Mouse (Mus musculus) intestine, embryonic 16.5 days (tissue): ENCODE data around the gene Il22ra1. TPM values are rescaled to one million over a fixed set of nuclear protein-coding genes. Genes with fewer than 3 reads are reported as not detected.
A peak's percentile ranks its signal among the peaks of the same experiment; 100 is the strongest.

Source experiments
- ATAC-seq: fragments of 200-750 bp; cut with Nextera tagmentation; 2 replicates; pipeline ENCODE4 v1.8.0; 2017; ENCODE audit warnings: moderate TSS enrichment, moderate library complexity
- H3K27ac ChIP-seq: fragments of 300-500 bp; sonication (generic); 2 replicates; pipeline ENCODE4 v1.5.1; 2014; ENCODE audit warnings: mild to moderate bottlenecking, low read length
- H3K27me3 ChIP-seq: fragments of 300-500 bp; sonication (generic); replicated peaks from 2 replicates; pipeline ENCODE4 v1.6.1; 2014; ENCODE audit warnings: low read length, control low read depth, mixed read lengths; ENCODE audit not compliant: control insufficient read depth, insufficient read depth
- H3K36me3 ChIP-seq: fragments of 300-500 bp; sonication (generic); 2 replicates; pipeline ENCODE4 v1.6.1; 2014; ENCODE audit warnings: low read length, control low read depth; ENCODE audit not compliant: control insufficient read depth, insufficient read depth
- H3K4me1 ChIP-seq: fragments of 300-500 bp; sonication (generic); 2 replicates; pipeline ENCODE4 v1.6.1; 2014; ENCODE audit warnings: low read length, control low read depth, mixed read lengths; ENCODE audit not compliant: control insufficient read depth, insufficient read depth
- H3K4me2 ChIP-seq: fragments of 300-500 bp; sonication (generic); 2 replicates; pipeline ENCODE4 v1.6.1; 2014; ENCODE audit warnings: low read depth, low read length, control low read depth
- H3K4me3 ChIP-seq: fragments of 300-500 bp; sonication (generic); 2 replicates; pipeline ENCODE4 v1.5.1; 2014; ENCODE audit warnings: mild to moderate bottlenecking, low read length
- H3K9ac ChIP-seq: fragments of 300-500 bp; sonication (generic); 2 replicates; pipeline ENCODE4 v1.6.1; 2014; ENCODE audit warnings: low read depth, low read length
- H3K9me3 ChIP-seq: fragments of 300-500 bp; sonication (generic); 2 replicates; pipeline ENCODE4 v1.6.1; 2016; ENCODE audit warnings: low read length, control low read depth; ENCODE audit not compliant: control insufficient read depth
- WGBS: fragments of 180-500 bp; shearing (Covaris S2); extraction: QIAGEN DNeasy Blood & Tissue Kit; methylation state at CpG from one replicate; pipeline ENCODE4 v1.1.7; 2014; 5-methylcytosine and 5-hydroxymethylcytosine counted together
- polyA plus RNA-seq: library from polyadenylated mRNA; unstranded; fragments of >200 nt; fragmentation: Nextera tagmentation; extraction: Ambion mirVana; gene quantifications from 2 replicates; pipeline ENCODE4 v1.2.1, GENCODE M21; 2015

Il22ra1 gene
- polyA plus RNA-seq, 1 experiment from 2014 or later: 6.6 TPM

DNA sequence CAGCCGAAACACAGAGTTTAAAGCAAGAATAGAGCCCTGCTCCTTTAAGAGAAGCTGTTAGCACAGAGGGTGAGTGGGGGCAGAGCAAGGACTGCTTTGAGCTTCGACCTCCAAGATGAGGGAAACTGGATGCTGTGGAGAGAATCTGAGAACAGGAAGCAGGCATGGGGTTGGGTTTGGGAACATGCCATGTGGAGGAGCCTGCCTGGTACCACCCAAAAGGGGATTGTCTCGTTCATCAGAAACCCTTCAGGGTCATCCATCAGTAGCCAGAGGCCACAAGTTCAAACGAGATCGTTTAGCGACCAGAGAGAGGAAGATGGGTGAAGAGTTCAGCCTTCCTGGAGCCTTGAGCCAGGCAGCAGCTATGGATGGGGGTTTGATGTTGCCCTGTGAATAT, 15.5 kb downstream of the Il22ra1 start:
- H3K4me2 ChIP-seq: no peak overlapping the region
- peak overlapping the region; percentile 33; the same call in 1 of the 2 replicates for H3K9ac ChIP-seq
- no peak for ATAC-seq
- H3K27me3 ChIP-seq: no peaks in the 10 kb centered on the region
- 23% methylated on average over 6 of the region's 6 CpGs for WGBS
- peaks cover 37% of the 10 kb centered on the region for H3K4me1 ChIP-seq
- no peaks in the 10 kb centered on the region for H3K36me3 ChIP-seq
- no peak overlapping the region for H3K4me3 ChIP-seq
- H3K9me3 ChIP-seq: no peaks in the 10 kb centered on the region
- H3K27ac ChIP-seq: no peak overlapping the region

DNA sequence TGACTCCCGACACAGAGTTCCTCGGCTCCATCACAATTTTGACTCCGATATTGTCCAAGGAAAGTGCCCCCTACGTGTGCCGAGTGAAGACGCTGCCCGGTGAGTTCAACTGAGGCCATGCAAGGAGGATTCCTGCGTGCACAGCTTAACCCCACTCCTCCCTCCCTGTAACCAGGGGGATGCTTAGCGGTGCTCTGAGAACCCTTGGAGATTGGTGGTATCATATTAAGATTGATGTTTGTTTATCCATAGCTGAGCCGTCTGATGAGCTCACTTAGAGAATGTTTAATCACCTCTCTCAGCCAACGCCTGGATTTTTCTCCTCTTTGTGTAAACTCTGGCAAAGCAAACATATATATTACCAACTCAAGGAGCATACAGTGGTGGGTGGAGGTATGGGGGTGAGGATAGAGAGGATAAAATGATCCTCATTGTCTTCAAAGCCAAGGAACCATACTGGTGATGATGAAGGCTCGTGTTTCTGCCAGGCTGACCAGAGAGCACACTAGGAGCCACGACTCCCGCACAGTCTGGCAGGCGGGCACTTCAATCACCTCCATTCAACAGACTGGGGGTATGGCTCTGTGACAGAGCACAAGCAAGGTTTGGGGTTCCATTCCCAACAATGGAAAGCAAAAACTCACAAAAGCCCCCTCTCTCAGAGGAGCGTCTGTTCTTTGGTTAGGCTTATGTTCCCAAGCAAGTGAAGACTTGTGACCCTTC, 16.9 kb downstream of the Il22ra1 start:
- Histone ChIP-seq H3K36me3 (no peaks in the 10 kb centered on the region), H3K27ac (peak overlapping the region; percentile 36)
- WGBS: 24% methylated on average over 16 of the region's 16 CpGs

DNA sequence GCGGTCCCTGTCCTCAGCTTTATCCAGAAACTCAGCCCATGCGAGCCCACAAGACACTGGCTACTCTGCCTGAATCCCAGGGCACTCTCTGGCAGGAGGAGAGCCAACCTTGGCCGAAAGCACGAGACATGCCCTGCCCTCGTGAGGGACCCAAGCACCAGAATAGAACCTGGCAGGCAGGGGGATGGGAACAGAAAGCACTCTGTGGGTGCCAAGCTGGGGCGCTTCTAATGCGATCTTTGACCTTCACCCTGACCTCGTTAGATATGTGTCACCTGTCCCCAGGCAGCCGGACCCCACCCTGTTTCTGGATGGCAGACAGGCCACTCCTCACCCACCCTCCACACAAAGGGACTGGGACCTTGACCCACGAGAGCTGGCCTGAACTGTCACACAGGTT, 17.6 kb downstream of the Il22ra1 start:
- no peaks in the 10 kb centered on the region for H3K27me3 ChIP-seq

More for the DNA sequence above, 16.9 kb downstream of the Il22ra1 start:
- no peak overlapping the region for H3K9ac ChIP-seq
- peak; percentile 27; the same call in 1 of the 2 replicates for ATAC-seq
- H3K27me3 ChIP-seq: no peaks in the 10 kb centered on the region
- no peak overlapping the region for H3K4me3 ChIP-seq
- H3K4me2 ChIP-seq: no peak overlapping the region; the same call in 1 of the 2 replicates
- H3K4me1 ChIP-seq: peaks cover 32% of the 10 kb centered on the region
- H3K9me3 ChIP-seq: no peaks in the 10 kb centered on the region

DNA sequence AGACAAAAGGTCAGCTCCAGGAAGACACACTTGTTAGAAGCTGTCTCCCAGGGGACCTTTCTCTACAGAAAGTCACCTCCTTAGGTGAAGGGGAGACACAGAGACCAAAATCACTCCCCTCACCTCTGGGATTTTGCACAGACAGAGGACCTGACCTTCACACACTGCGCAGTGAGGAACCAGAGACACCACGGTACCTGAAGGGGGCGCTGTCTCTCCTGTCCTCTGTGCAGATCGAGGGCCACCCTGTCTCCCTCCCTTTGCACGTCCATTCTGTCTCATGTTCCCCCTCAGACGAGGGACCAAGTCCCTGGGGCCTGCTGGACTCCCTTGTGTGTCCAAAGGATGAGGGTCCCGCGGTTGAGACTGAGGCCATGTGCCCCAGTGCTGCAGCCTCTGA, 22.9 kb downstream of the Il22ra1 start:
- H3K27ac ChIP-seq: peak overlapping the region; percentile 95
- H3K4me2 ChIP-seq: no peak overlapping the region
- no peaks in the 10 kb centered on the region for H3K27me3 ChIP-seq
- WGBS: 79% methylated on average over 8 of the region's 8 CpGs
- H3K9me3 ChIP-seq: peaks cover 8% of the 10 kb centered on the region; the same call in 1 of the 2 replicates
- no peak overlapping the region for H3K4me3 ChIP-seq
- H3K4me1 ChIP-seq: peaks cover 35% of the 10 kb centered on the region
- peaks cover 14% of the 10 kb centered on the region for H3K36me3 ChIP-seq
- no peak for ATAC-seq
- peak overlapping the region; percentile 45; the same call in 1 of the 2 replicates for H3K9ac ChIP-seq

More for the DNA sequence above, 17.6 kb downstream of the Il22ra1 start:
- Histone ChIP-seq H3K4me1 (peaks cover 36% of the 10 kb centered on the region), H3K36me3 (no peaks in the 10 kb centered on the region), H3K4me3 (no peak overlapping the region), H3K27ac (peak overlapping the region; percentile 36; the same call in 1 of the 2 replicates), H3K9ac (no peak overlapping the region), H3K4me2 (no peak overlapping the region), H3K9me3 (no peaks in the 10 kb centered on the region)
- 60% methylated on average over 10 of the region's 10 CpGs for WGBS
- peak; percentile 23 for ATAC-seq

DNA sequence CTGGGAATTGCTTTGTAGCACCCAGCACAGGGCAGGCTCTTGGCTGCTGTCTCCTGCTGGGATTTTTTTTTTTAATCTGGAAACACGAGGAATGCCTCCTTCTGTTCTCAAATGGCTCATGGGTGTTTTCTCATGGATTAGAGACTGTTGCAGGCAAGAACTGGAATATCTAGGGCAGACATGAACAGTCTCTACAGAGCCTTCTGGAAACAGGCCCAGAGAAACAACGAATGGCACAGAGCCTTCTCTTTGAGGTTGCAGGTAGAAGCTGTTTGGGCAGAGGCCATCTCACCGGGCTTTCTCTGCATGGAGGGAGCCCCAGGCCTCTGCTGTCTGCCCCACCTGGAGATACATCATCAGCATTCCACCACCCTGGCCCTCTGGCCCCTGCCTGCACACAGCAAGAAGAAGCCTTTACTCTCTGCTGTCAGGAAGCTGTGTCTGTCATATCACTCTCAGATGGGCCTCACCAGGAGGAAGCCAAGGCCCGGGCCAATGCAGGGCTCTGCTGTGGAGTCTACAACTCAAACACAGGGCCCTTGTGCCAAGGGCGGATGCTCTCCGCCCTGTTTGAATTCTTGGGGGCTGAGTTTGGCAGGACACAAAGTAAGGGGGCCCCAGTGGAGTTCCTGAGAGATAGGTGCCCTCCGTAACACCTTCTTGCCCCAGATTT, 24.3 kb downstream of the Il22ra1 start:
- Histone ChIP-seq H3K9ac (peak overlapping the region; percentile 45), H3K27ac (peak overlapping the region; percentile 95)
- ATAC-seq: peak; percentile 83

DNA sequence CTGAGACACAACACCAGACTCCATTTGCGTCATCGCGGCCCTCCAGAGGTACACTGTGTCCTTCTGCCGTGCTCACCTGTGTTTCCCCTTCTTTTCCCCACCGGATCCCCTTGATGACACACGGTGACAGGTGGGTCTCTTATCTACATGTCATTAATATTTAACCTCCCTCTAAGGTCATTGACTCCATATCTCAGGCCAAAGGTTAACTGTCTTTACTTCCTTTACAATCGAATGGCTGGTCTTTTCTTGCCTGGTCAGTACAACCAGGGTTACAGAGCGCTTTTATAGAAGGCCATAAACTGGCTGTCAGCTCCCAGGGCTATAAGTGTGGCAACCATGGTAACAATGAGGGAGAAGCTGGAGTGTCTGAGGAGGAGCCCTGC, 24.8 kb downstream of the Il22ra1 start:
- 38% methylated on average over 8 of the region's 8 CpGs for WGBS
- Histone ChIP-seq H3K27me3 (no peaks in the 10 kb centered on the region), H3K36me3 (peaks cover 14% of the 10 kb centered on the region), H3K9me3 (peaks cover 8% of the 10 kb centered on the region; the same call in 1 of the 2 replicates), H3K4me3 (no peak overlapping the region), H3K9ac (peak overlapping the region; percentile 45; the same call in 1 of the 2 replicates), H3K27ac (peak overlapping the region; percentile 95), H3K4me2 (peak overlapping the region; percentile 25; the same call in 1 of the 2 replicates), H3K4me1 (peaks cover 27% of the 10 kb centered on the region)
- peak; percentile 96 for ATAC-seq

More for the DNA sequence above, 24.3 kb downstream of the Il22ra1 start:
- H3K9me3 ChIP-seq: peaks cover 8% of the 10 kb centered on the region; the same call in 1 of the 2 replicates
- peak overlapping the region; percentile 25; the same call in 1 of the 2 replicates for H3K4me2 ChIP-seq
- peaks cover 27% of the 10 kb centered on the region for H3K4me1 ChIP-seq
- H3K4me3 ChIP-seq: no peak overlapping the region
- H3K36me3 ChIP-seq: peaks cover 14% of the 10 kb centered on the region
- H3K27me3 ChIP-seq: no peaks in the 10 kb centered on the region
- WGBS: 44% methylated on average over 7 of the region's 7 CpGs

DNA sequence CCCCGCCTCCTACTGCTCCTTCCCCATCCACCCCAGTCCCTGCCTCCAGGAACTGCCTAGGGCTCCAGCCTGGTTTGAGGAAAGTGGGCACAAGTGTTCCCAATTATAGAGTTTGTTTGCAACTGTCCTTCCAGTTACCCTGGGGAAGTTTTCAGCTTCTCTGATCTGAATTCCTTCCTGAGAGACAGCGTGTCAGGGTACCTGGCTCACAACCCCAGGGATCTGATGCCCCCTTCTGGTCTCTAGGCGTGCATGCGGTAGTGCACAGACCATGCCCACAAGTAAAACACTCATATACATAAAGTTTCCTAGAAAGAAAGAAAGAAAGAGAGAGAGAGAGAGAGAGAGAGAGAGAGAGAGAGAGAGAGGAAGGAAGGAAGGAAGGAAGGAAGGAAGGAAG, 30.4 kb downstream of the Il22ra1 start:
- H3K9ac ChIP-seq: no peak overlapping the region
- peaks cover 11% of the 10 kb centered on the region for H3K36me3 ChIP-seq
- no peak overlapping the region for H3K27ac ChIP-seq
- peaks cover 8% of the 10 kb centered on the region; the same call in 1 of the 2 replicates for H3K9me3 ChIP-seq
- H3K4me3 ChIP-seq: no peak overlapping the region
- H3K4me2 ChIP-seq: no peak overlapping the region
- H3K4me1 ChIP-seq: peaks cover 25% of the 10 kb centered on the region
- no peaks in the 10 kb centered on the region for H3K27me3 ChIP-seq
- no peak for ATAC-seq
- 29% methylated on average over 4 of the region's 4 CpGs for WGBS

DNA sequence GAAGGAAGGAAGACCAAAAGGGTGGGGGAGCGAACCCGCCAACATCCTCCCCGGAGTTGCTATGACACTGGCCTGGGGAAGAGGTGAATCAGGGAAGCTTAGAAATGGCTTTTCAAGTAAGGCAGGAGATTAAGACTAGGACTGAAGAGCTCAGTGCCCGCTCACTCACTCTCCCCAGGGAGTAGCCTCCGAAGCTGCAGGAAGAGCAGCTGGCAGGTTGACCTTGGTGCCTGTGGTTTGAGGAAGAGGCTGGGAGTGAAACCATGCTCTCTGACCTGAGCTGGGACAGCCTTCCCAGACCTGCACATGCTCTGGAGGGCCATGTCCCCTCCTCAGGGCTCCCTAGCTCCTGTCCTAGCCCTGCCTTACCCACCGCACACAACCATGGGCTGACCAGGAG, 30.9 kb downstream of the Il22ra1 start:
- no peak overlapping the region for H3K4me2 ChIP-seq
- H3K27me3 ChIP-seq: no peaks in the 10 kb centered on the region
- peaks cover 20% of the 10 kb centered on the region for H3K4me1 ChIP-seq
- peak; percentile 6; the same call in 1 of the 2 replicates for ATAC-seq
- peaks cover 10% of the 10 kb centered on the region for H3K36me3 ChIP-seq
- no peak overlapping the region for H3K9ac ChIP-seq
- 50% methylated on average over 6 of the region's 6 CpGs for WGBS
- H3K27ac ChIP-seq: no peak overlapping the region
- H3K9me3 ChIP-seq: peaks cover 8% of the 10 kb centered on the region; the same call in 1 of the 2 replicates
- no peak overlapping the region for H3K4me3 ChIP-seq

DNA sequence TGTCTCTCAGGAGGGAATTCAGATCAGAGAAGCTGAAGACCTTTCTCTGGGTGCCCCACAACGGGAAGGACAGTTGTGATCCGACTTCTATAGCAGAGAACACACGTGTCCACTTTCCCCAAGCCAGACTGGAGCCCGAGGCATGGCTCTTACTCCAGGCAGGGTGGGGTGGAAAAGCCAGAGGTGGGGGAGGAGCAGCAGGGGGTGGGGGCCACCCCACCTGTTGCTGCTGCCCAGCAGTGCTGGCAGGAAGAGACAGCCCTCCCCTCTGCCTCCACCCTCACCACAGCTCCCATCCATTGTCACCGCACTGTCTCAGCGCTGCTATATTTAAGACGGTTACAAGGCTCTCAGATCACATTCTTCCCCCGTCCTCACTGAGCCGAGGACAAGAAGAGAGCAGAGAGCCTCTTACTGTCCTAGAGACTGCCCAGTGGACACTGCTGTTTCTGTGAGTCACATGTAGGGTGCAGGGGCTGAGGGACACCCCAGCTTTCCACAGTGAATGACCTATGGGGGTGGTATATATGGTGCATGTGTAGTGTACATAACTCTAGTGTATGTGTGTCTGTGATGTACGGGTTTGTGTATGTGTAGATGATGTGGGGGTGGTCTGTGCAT, 31.5 kb downstream of the Il22ra1 start, which contains the start of gene Myom3:
TSS of gene Myom3 (plus strand) at position 360 of the 621 bp plus-strand sequence.
- H3K4me2 ChIP-seq: no peak within 1 kb of the TSS
- 53% methylated on average over 10 of the region's 10 CpGs for WGBS
- peaks cover 4% of the 10 kb centered on the region; the same call in 1 of the 2 replicates for H3K36me3 ChIP-seq
- H3K9me3 ChIP-seq: peaks cover 3% of the 10 kb centered on the region; the same call in 1 of the 2 replicates
- H3K9ac ChIP-seq: peak within 1 kb of the TSS; percentile 15; the same call in 1 of the 2 replicates
- no peak within 1 kb of the TSS for H3K4me3 ChIP-seq
- no peak within 1 kb of the TSS for H3K27ac ChIP-seq
- H3K4me1 ChIP-seq: peaks cover 20% of the 10 kb centered on the region
- no peaks in the 10 kb centered on the region for H3K27me3 ChIP-seq
- no peak for ATAC-seq
